Mouse (Mus musculus) midbrain, postnatal 0 days (tissue): ENCODE measurements at regions not wholly inside any gene's neighbourhood (a gene's known extent, or its start where the extent isn't known, plus 50 kb on each side); places are given as distances from the start of the nearest gene placed in this dataset.

Experiments
- ATAC-seq: fragments of 200-750 bp; cut with Nextera tagmentation; 2 replicates; pipeline ENCODE4 v1.8.0; 2017; ENCODE audit warnings: moderate number of reproducible peaks, mild to moderate bottlenecking, moderate TSS enrichment, moderate library complexity; ENCODE audit not compliant: low FRiP score
- DNase-seq: peaks from one replicate; pipeline ENCODE4 v3.0.0-alpha.2; 2015; ENCODE audit warnings: low spot score
- H3K27ac ChIP-seq: fragments of 300-500 bp; sonication (generic); 2 replicates; pipeline ENCODE4 v1.5.1; 2014; ENCODE audit warnings: low read depth, mild to moderate bottlenecking, low read length, mixed read lengths
- H3K27me3 ChIP-seq: fragments of 300-500 bp; sonication (generic); 2 replicates; pipeline ENCODE4 v1.6.1; 2014; ENCODE audit warnings: low read length, control low read depth, mixed read lengths; ENCODE audit not compliant: insufficient read depth
- H3K36me3 ChIP-seq: fragments of 300-500 bp; sonication (generic); 2 replicates; pipeline ENCODE4 v1.6.1; 2014; ENCODE audit warnings: low read length, control low read depth, mixed read lengths; ENCODE audit not compliant: insufficient read depth
- H3K4me1 ChIP-seq: fragments of 300-500 bp; sonication (generic); 2 replicates; pipeline ENCODE4 v1.6.1; 2014; ENCODE audit warnings: mild to moderate bottlenecking, control low read depth, antibody characterized with exemption, low read length, mixed read lengths; ENCODE audit not compliant: insufficient read depth
- H3K4me2 ChIP-seq: fragments of 300-500 bp; sonication (generic); 2 replicates; pipeline ENCODE4 v1.6.1; 2014; ENCODE audit warnings: low read depth, mild to moderate bottlenecking, low read length, mixed read lengths; ENCODE audit not compliant: poor library complexity, severe bottlenecking
- H3K4me3 ChIP-seq: fragments of 300-500 bp; sonication (generic); 2 replicates; pipeline ENCODE4 v1.5.1; 2014; ENCODE audit warnings: low read depth, mild to moderate bottlenecking, low read length, moderate library complexity
- H3K9ac ChIP-seq: fragments of 300-500 bp; sonication (generic); replicated peaks from 2 replicates; pipeline ENCODE4 v1.6.1; 2014; ENCODE audit warnings: mild to moderate bottlenecking, low read length, moderate library complexity, mixed read lengths; ENCODE audit not compliant: poor library complexity, severe bottlenecking
- H3K9me3 ChIP-seq: fragments of 300-500 bp; sonication (generic); 2 replicates; pipeline ENCODE4 v1.6.1; 2016; ENCODE audit warnings: low read length, control low read depth
- CTCF ChIP-seq: IDR thresholded peaks from 2 replicates; pipeline ENCODE4 v1.5.1; 2016; ENCODE audit warnings: antibody characterized with exemption, mild to moderate bottlenecking
- WGBS: fragments of 180-500 bp; shearing (Covaris S2); extraction: QIAGEN DNeasy Blood & Tissue Kit; methylation state at CpG from one replicate; pipeline ENCODE4 v1.1.7; 2014; 5-methylcytosine and 5-hydroxymethylcytosine counted together

DNA sequence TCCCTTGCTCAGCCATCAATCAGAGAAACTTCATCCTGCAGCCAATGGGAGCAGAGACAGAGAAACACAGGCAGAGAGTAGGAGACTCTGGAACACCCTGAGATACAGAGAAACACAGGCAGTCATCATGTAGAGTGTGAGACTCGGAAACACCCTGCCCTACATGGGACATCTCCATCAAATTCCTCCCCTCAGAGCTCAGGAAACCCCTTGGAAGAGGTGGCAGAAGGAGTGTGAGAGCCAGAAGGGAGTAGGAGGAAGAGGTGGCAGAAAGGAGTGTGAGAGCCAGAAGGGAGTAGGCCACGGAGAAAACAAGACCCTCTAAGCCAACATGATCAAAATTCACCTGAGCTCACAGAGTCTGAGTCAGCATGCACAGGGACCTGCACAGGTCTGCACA lies 197.5 kb downstream of the Rap2a start:
- no peak overlapping the region for H3K27ac ChIP-seq
- H3K36me3 ChIP-seq = no peaks in the 10 kb centered on the region
- H3K9ac ChIP-seq = no peak overlapping the region
- H3K27me3 ChIP-seq = no peaks in the 10 kb centered on the region
- H3K4me2 ChIP-seq = no peak overlapping the region
- H3K9me3 ChIP-seq = no peaks in the 10 kb centered on the region
- no peaks in the 10 kb centered on the region for H3K4me1 ChIP-seq
- ATAC-seq = no peak
- no peak for DNase-seq
- no peak overlapping the region for H3K4me3 ChIP-seq
- no peak for TF ChIP-seq CTCF
- 82% methylated on average over 2 of the region's 2 CpGs for WGBS

DNA sequence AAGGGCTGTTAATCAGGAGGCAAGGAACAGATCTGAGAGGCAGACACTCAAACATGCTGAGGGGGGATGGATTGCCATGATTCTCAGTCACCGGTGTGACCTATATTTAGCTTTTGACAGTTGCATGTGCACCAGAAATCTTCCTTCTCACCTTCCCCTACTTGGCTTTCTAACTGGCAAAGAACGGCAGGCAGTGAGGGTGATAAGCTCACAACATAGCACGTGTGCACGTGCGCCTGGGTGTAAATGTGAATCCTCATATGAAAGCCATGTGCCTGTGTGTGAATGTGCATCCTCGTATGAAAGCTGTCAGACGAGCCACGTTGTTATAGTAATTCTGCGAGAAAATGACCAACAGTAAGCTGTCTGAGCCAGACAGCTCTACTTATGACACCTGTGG lies 200.3 kb downstream of the Rap2a start:
- Histone ChIP-seq H3K4me3 (no peak overlapping the region), H3K4me2 (no peak overlapping the region), H3K9ac (no peak overlapping the region), H3K4me1 (no peaks in the 10 kb centered on the region), H3K27ac (no peak overlapping the region), H3K27me3 (no peaks in the 10 kb centered on the region), H3K9me3 (no peaks in the 10 kb centered on the region), H3K36me3 (no peaks in the 10 kb centered on the region)
- DNase-seq (no peak), ATAC-seq (no peak)
- no peak for TF ChIP-seq CTCF
- WGBS = 89% methylated on average over 9 of the region's 9 CpGs

GRCm38 (mm10) chr14:120679072-120679471 lies 200.8 kb downstream of the Rap2a start:
- Histone ChIP-seq H3K27me3 (no peaks in the 10 kb centered on the region), H3K4me2 (no peak overlapping the region), H3K36me3 (no peaks in the 10 kb centered on the region), H3K4me3 (no peak overlapping the region), H3K9ac (no peak overlapping the region), H3K4me1 (no peaks in the 10 kb centered on the region), H3K27ac (no peak overlapping the region), H3K9me3 (no peaks in the 10 kb centered on the region)
- no peak for TF ChIP-seq CTCF
- ATAC-seq (no peak), DNase-seq (no peak)
- 76% methylated on average over 2 of the region's 2 CpGs for WGBS

DNA sequence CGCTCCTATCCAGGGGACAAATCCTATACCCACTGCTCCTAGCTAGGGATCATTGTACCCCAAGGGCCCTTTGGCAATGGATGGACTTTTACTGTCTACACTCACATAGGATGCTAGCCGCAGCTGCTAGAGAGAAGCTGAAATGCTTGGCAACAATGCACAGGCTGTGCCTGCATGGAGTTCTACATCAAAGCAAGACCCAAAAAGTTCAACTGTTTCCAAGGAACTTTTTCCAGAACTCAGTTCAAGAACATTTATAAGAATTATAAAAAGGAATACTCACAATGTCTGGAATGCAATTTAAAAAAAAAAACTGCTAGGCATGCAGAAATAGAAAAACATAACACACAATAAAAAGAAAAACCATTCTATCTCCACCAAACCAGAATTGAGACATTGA lies 202.0 kb downstream of the Rap2a start:
- TF ChIP-seq CTCF = no peak
- H3K4me2 ChIP-seq = no peak overlapping the region
- H3K27ac ChIP-seq = no peak overlapping the region
- 83% methylated on average over 2 of the region's 2 CpGs for WGBS
- H3K36me3 ChIP-seq = no peaks in the 10 kb centered on the region
- no peaks in the 10 kb centered on the region for H3K27me3 ChIP-seq
- ATAC-seq (no peak), DNase-seq (no peak)
- no peaks in the 10 kb centered on the region for H3K9me3 ChIP-seq
- no peaks in the 10 kb centered on the region for H3K4me1 ChIP-seq
- H3K4me3 ChIP-seq = no peak overlapping the region
- no peak overlapping the region for H3K9ac ChIP-seq

DNA sequence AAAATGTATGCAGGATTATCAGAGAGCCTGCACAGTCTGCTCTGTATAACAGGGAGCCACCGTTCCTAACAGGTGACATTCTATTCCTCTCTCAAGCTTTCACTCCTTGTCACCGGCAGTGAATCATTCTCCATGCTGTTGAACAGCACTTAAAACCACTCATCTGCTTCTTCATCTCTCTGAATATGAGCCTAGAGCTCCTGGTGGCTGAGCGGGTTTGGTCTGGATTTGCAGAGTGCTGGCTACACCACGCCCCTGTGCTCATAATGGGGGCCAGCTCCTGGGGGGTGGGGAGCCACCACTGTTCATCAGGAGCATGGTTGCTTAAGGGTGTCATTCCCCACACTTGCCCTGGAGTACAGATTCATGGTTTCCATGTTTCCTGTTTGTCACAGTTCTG lies 207.0 kb downstream of the Rap2a start:
- Histone ChIP-seq H3K4me3 (no peak overlapping the region), H3K9me3 (no peaks in the 10 kb centered on the region), H3K4me2 (no peak overlapping the region), H3K9ac (no peak overlapping the region), H3K27ac (no peak overlapping the region), H3K36me3 (no peaks in the 10 kb centered on the region), H3K27me3 (no peaks in the 10 kb centered on the region), H3K4me1 (no peaks in the 10 kb centered on the region)
- DNase-seq (no peak), ATAC-seq (peak; percentile 38; the same call in 1 of the 2 replicates)
- 73% methylated on average over 4 of the region's 4 CpGs for WGBS
- TF ChIP-seq CTCF = no peak

DNA sequence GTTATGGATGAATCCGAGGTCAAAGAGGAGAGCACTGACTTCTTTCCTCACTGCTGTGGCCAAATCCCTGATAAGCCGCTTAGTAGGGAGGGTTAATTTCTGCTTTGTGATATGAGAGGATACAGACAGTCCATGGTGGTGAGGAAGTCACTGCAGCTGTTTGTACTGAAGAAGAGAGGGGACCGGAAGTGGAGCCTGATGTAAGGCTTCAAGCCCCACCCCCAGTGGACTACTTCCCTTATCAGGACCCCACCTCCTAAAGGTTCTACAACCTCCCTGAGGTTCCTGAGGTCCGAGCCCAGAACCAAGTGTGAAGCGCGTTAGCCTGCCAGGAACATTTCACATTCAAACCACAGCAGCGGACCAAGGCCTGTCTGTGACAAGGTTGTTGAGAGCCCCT lies 207.6 kb downstream of the Rap2a start:
- no peak overlapping the region for H3K4me3 ChIP-seq
- no peak overlapping the region for H3K4me2 ChIP-seq
- no peak for DNase-seq
- H3K27me3 ChIP-seq = no peaks in the 10 kb centered on the region
- no peak for ATAC-seq
- no peaks in the 10 kb centered on the region for H3K4me1 ChIP-seq
- 87% methylated on average over 7 of the region's 7 CpGs for WGBS
- TF ChIP-seq CTCF = no peak
- no peak overlapping the region for H3K9ac ChIP-seq
- no peaks in the 10 kb centered on the region for H3K9me3 ChIP-seq
- no peak overlapping the region for H3K27ac ChIP-seq
- H3K36me3 ChIP-seq = no peaks in the 10 kb centered on the region

DNA sequence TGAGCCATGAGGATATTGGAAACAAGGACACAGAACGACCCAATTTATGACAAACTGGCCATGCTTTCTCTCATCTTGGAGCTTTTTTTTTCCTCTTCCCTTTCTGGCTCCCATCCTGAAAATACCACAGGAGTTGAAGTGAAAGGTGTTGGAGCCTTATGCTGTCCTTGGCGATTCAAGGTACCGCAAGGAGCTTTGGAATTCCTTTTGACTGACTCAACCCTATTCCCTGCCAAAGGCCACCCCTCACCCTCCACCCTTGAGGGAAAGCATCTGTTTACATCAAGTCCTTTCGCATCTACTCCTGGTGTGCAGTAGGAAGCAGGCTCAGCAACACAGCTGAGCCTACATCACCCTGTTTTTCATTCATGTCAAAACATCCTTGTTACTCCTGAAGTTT lies 208.5 kb downstream of the Rap2a start:
- no peak for TF ChIP-seq CTCF
- Histone ChIP-seq H3K9ac (no peak overlapping the region), H3K27ac (no peak overlapping the region)

More for the DNA sequence above, 208.5 kb downstream of the Rap2a start:
- Histone ChIP-seq H3K9me3 (no peaks in the 10 kb centered on the region), H3K4me3 (no peak overlapping the region), H3K4me1 (no peaks in the 10 kb centered on the region), H3K27me3 (no peaks in the 10 kb centered on the region), H3K36me3 (no peaks in the 10 kb centered on the region), H3K4me2 (no peak overlapping the region)
- 88% methylated on average over 4 of the region's 4 CpGs for WGBS
- DNase-seq (no peak), ATAC-seq (no peak)
